Mouse (Mus musculus) gastrocnemius, postnatal 36 days (tissue): ENCODE data around the gene Nedd8. TPM values are rescaled to one million over a fixed set of nuclear protein-coding genes. Genes with fewer than 3 reads are reported as not detected.
A peak's percentile ranks its signal among the peaks of the same experiment; 100 is the strongest.

ENCODE experiments used
- DNase-seq, 2 experiments: peaks; one replicate each; pipeline ENCODE4 v3.0.0; 2022
- intact Hi-C: fragments of 180-260 bp; cut with DNase I; formaldehyde crosslinking; loops from one replicate; pipeline ENCODE4 v1.15.1; 2025
- total RNA-seq, 2 experiments: library from RNA; stranded (reverse); gene quantifications; 2 replicates each; pipeline ENCODE4 v1.2.3; 2021

Nedd8 gene
- total RNA-seq, 2 experiments from 2014 or later, result 174 to 184 TPM

DNA sequence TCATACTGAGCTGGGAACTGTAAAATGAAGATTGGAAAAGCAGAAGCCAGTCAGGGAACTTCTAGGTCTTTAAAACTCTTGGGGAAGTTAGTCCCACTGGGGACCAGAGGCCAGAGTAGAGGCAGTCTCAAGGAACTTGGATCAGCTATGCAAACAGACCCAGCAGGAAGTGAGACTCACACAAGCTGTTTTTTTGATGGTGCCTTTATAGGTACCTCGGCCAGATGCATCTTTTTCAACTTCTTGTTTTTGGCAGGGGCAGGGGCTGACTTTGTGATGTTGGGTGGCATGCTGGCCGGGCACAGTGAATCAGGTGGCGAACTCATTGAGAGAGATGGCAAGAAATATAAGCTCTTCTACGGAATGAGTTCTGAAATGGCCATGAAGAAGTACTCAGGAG is 5.7 kb upstream of the Nedd8 start:
- no peak for DNase-seq
- intact Hi-C loops, result no loop called here

DNA sequence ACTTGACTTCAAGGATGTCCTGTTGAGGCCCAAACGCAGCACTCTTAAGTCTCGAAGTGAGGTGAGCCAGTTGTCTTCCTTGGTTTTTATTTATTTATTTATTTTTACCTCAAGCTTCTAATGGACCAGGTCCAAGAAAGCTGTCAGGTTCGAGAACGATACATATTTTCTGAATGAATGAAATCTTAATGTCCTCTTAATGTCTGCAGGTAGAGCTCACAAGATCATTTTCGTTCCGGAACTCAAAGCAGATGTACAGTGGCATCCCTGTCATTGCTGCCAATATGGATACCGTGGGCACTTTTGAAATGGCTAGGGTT is 777 bp upstream of the Nedd8 start:
- intact Hi-C loops, result no loop called here
- no peak for DNase-seq

DNA sequence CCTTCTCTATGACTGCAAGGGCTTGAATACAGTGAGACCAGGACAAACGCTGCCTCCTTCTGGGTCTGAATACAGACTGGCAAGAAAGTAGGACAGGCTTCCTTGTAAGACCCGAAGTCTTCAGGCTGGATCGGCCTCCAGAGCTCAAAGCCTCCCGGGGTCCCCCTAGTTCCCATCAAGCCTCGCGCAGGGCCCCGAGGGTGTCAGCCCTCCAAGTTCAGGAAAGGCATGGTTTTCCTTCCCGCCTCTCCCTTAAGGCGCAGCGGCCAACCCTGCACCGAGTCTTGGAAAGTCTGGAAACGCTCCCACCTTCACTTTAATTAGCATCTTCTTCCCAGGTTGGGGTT is 465 bp downstream of the Nedd8 start:
- intact Hi-C loops, result no loop called here

DNA sequence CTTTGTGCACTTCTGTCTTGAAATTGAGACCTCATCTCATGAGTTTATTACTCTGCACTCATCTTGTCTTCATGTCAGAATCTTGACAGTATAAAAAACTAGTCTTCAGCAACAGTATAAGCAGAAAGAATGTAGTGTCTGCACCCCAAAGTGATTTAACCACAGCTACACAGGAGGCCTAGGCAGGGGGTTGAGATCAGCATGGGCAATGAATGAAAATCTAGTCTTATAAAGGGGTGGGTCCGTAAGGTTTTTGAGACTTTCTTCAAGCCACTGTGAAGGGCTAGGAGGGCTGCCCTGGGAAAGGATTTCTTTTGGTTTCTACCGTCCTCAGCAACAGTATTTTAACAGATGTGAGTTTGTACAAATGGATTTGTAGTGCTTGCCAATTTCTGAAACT is 11.3 kb downstream of the Nedd8 start:
- DNase-seq, result no peak
- intact Hi-C loops, result no loop called here

More for the DNA sequence above, 465 bp downstream of the Nedd8 start:
- peak in 1 of 2 experiments; percentile 13 for DNase-seq

GRCm38 (mm10) chr14:55659960-55660573 is 11.9 kb downstream of the Nedd8 start, which contains the start of gene Mdp1:
Mdp1 (minus strand) TSS chr14:55660508.
- intact Hi-C loops, result no loop called here
- peak; percentile 64 to 66 for DNase-seq

GRCm38 (mm10) chr14:55658011-55658410 is 13.9 kb downstream of the Nedd8 start:
- intact Hi-C loops, result no loop called here
- DNase-seq, result no peak

- DNase-seq, result no peak
- intact Hi-C loops, result no loop called here
Measured at GRCm38 (mm10) chr14:55656935-55657334, 15.0 kb downstream of the Nedd8 start.

DNA sequence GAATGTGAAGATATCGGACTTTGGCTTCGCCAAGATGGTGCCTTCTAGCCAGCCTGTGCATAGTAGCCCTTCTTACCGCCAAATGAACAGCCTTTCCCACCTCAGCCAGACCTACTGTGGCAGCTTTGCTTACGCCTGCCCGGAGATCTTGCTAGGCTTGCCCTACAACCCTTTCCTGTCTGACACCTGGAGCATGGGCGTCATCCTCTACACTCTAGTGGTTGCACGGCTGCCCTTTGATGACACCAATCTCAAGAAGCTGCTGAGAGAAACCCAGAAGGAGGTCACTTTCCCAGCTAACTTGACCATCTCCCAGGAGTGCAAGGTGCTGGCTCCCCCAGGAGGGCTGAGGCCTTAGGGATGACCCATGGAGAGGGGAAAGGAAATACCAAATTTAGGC is 20.4 kb downstream of the Nedd8 start:
- intact Hi-C loops, result no loop called here
- no peak for DNase-seq

- intact Hi-C loops, result no loop called here
- no peak for DNase-seq
Measured at GRCm38 (mm10) chr14:55649884-55650283, 22.0 kb downstream of the Nedd8 start, which contains the start of gene Tssk4. Tssk4 (plus strand) TSS chr14:55650184.

DNA sequence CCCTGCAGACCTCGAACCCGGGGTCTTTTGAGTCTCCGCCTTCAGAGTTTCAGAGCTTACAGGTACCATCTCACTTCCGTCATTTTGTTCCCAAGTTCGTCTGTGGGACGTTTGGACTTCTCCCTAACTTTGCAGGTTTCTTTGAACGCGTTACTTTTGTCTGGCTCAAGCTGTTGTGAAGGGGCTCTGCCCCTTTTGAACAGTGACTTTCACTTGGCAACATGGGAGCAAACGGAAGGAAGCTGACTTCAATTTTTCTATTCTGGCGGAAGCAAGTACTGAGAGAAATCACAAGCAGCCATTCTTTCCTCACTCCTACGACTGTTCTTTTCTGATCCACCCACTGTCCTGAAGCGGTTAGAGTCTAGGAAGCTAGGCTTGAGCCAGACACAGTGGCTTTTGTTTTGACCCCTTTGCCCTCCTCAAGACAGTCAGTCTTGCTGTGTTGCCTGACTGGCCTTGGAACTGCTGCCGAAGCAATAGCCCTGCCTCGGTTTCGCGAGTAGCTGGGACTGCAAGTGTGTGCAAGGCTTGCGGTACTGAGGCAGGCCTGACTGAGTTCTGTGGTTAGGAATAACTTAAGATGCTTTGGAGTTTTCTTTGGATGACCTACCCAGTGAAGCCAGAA is 27.5 kb downstream of the Nedd8 start:
- no peak for DNase-seq
- intact Hi-C loops, result no loop called here

DNA sequence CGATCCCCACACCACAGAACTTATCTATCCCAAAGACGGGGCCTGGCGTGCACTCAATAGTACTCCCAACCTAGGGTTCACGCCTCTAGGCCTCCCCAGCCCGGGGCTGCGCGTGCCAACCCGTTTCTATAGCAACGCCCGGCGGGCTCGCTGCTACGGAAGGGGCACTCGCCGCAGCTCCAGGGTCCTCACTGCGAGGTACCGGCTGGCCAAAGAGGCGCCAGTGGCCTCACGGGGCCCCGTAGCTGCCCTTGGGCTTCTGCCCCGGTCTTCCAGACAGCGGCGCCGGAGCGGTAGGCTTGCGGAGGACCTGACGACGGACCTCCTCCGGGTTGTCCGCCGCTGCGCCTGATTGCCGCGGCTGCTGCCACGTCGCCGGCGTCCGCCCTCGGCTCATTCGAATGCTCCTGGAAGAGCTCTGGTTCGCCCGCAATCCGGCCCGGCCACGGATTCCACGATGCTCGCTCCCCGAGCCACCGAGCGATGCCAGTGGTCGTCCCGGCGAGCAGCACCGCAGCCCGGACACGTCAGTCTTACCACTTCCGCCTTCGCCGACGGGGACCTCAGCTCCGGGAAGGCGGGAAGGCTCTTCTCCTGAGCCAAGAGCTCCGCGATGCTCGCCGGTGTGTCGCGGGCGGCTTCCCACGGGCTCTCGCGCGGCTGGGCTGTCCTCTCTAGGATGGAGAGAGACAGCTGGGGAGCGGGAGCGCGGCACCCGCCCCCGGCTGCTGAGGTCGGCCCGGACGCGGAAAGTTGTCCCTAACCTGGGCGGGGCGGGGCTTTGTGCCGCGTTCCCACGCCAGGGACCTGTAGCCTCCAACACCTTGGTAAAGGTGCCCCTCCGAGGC is 28.6 kb downstream of the Nedd8 start, which contains the start of gene Tm9sf1:
Gene Tm9sf1 (minus strand): TSS at position 747 of the 848 bp plus-strand sequence.
- intact Hi-C loops, result no loop called here

DNA sequence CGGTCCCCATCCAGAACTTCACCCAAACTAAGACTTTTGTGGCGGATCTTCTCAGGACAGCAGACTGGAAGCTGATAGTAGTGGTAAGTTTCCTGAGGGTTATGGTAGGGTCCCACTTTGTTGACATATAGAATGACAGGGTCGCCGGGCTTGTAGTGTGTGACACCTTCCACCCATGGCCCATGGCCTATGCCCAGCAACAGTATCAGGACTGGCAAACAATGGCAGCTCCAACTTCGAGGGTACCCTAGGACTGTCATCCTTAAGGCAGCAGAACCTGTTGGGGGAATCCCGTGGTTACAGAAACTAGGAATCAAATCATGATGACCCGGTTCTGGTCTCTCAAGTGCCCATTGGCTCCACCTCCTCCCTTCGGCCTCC is 29.3 kb downstream of the Nedd8 start:
- no peak for DNase-seq
- intact Hi-C loops, result no loop called here

More for the DNA sequence above, 28.6 kb downstream of the Nedd8 start, which contains the start of gene Tm9sf1:
- DNase-seq, result peak; percentile 74 to 94

- DNase-seq, result no peak
- intact Hi-C loops, result no loop called here
Measured at GRCm38 (mm10) chr14:55641291-55641690, 30.6 kb downstream of the Nedd8 start.

- no peak for DNase-seq
- intact Hi-C loops, result no loop called here
Measured at GRCm38 (mm10) chr14:55640816-55641215, 31.1 kb downstream of the Nedd8 start.

DNA sequence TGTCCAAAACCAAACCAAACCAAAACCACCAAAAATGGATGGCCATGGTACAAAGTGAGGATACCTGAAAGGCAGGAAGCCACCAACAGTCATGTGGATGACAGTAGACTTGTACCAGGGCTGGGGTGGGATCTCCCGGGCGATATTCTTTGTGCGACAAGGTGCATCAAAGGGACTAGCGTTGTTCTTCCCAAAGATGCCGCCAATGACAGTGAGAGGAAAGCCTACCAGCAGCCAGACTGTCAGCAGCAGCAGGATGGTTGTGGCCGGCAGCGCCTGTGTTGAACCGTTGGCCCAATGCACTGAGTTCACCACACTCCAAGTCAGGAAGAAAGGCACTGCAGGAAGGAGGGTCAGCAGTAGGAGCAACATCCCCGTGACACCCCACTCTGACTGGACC is 34.1 kb downstream of the Nedd8 start, which contains the start of gene Gm49378:
Gene Gm49378 (minus strand): TSS at position 101 of the 400 bp plus-strand sequence.
- intact Hi-C loops, result no loop called here
- DNase-seq, result no peak

GRCm38 (mm10) chr14:55635523-55636007 is 36.4 kb downstream of the Nedd8 start, which contains the start of gene Ipo4:
Ipo4 (minus strand) TSS chr14:55635957.
- DNase-seq, result peak; percentile 77 to 86
- intact Hi-C loops, result no loop called here

- intact Hi-C loops, result loop anchor here (5.0 kb wide), 2 partner anchors 43 to 107 kb away; partner anchors contain the start of genes Psme2 and Rnf31
- peak in 1 of 2 experiments; percentile 33 for DNase-seq
Measured at GRCm38 (mm10) chr14:55634874-55635522, 36.9 kb downstream of the Nedd8 start.

- intact Hi-C loops, result loop anchor here (5.0 kb wide), 1 partner anchor 128 kb away; the partner anchor contains the start of gene Cideb
- peak in 1 of 2 experiments; percentile 42 for DNase-seq
Measured at GRCm38 (mm10) chr14:55629312-55629711, 42.6 kb downstream of the Nedd8 start.

- no peak for DNase-seq
- intact Hi-C loops, result loop anchor here (5.0 kb wide), 1 partner anchor 129 kb away; the partner anchor contains the start of gene Cideb
Measured at GRCm38 (mm10) chr14:55628077-55628827, 43.7 kb downstream of the Nedd8 start.
